Mouse (Mus musculus): ENCODE measurements around the gene Ccl12. TPM values are rescaled to one million over a fixed set of nuclear protein-coding genes. Genes with fewer than 3 reads are reported as not detected.

Ccl12 gene
- 1 to 10 TPM in 1 of 2 experiments, under 1 TPM in 1; 0.90 to 1.6 TPM for total RNA-seq (2021)
- long read RNA-seq, experiment 1, partial matches to known transcripts = 0 of 1 reads
- long read RNA-seq, experiment 1, other reads (novel, unspliced or antisense) = 0 of 1 reads
- long read RNA-seq, experiment 2, partial matches to known transcripts = 0 of 1 reads
- long read RNA-seq, experiment 2, other reads (novel, unspliced or antisense) = 0 of 1 reads

DNA sequence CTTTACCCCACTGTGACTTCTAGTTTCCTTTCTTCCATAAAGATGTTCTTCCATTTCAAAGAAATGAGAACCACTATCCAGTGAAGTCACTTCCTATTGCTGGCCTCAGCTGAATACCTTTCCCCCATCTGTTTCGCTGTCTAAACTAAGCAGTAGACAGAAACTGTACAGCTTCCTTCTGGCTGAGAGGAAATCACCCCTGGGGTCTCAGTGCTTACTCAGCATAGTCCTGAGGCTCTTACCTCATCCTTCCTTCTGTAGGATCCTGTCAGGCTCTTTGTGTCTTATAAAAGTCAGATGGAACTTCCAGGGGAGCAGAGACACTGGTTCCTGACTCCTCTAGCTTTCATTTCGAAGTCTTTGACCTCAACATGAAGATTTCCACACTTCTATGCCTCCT lies at the start of gene Ccl12:
TSS of gene Ccl12 (plus strand) at position 317 of the 400 bp plus-strand sequence.
- DNase-seq = no peak

DNA sequence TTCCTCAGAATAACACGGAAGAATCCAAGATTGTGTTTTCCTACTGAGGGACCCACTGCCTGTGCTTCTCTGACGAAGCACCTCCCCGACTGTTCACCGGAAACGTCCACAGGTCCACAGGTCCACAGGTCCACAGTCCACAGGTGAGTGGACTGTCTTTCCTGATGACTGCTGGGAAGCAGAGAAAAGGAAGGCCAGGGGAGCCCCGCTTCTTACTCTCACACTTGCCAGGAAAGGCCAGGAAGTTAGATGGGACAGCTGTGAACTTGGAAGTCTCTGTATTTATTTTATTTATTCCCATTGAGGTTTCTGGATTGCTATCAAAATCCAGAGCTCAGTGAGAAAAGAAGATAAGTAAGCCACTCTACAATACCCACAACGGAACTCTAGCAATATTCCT lies 47.8 kb upstream of the Ccl12 start:
- no peak for DNase-seq

GRCm38 (mm10) chr11:82057646-82058045 lies 44.0 kb upstream of the Ccl12 start, which contains the start of gene Ccl11:
Ccl11 (plus strand) TSS chr11:82057823.
- DNase-seq = no peak

- DNase-seq = no peak
These were observed 39.4 kb upstream of the Ccl12 start for GRCm38 (mm10) chr11:82062226-82062625.

DNA sequence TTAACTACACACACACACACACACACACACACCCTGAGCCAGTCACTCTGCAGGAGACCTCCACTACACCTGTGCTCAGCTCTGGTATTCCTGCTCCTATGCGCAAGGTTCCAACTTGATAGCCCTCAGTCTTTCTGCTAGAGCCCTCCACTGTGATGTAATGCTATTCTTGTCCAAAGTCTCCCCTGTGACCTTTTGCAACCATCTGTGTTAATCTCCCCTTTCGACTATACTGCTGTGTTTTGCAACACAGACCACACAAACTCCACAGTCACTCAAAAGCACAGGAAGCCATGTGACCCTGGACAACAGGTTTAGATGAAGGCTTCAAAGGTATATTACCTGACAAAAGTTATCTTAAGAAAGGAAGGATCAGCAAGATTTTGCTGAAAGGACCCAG lies 38.2 kb upstream of the Ccl12 start:
- DNase-seq = no peak

DNA sequence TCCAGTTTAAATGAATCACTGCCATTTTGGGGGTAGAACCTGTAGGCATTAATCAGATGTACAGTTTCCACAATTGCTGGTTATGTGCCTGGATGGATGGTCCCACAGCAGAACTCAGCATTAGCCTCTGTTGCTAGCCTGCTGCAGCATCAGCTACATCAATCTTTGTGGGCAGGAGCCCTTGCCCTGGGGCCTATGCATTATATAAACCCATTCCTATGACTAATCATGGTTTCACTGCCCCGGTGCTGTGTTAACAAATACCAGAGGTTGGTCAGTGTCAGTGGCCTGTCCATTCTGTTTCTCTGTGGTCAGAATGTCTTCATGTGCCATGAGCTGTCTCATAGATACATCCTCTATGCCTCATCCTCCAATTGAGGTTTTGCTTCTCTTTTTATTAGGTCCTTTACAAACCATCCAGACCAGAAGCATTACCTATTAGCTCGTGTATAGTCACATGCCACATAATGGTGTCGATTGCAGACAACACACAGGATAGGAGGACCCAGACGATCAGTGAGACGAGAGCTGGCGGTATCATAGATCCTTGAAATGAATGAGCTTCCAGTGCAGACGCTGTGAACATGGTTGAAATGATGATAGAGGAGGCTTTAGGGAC lies 34.6 kb upstream of the Ccl12 start:
- no peak for DNase-seq

DNA sequence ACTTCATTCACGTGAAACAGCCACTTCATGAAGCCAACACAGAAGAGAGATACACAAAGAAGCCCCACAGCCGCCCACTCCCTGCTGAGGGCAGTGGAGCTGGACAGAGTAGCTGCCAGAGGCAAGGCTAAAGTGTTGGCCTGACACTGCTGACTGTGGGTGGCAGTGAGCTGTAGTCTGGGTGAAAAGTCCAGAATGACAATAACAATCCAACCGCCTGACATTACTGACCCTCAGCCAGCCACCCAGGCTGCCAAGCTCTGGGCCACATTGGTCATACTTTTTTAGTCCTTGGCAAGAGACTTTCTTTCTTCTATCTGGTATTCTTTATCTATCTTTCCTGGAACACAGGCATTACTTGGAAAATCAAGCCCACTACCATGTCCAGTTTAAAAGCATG lies 30.6 kb upstream of the Ccl12 start:
- no peak for DNase-seq

- DNase-seq = no peak
These were observed 29.3 kb upstream of the Ccl12 start for GRCm38 (mm10) chr11:82072374-82072773.

- DNase-seq = no peak
These were observed 28.7 kb upstream of the Ccl12 start for GRCm38 (mm10) chr11:82072984-82073383.

DNA sequence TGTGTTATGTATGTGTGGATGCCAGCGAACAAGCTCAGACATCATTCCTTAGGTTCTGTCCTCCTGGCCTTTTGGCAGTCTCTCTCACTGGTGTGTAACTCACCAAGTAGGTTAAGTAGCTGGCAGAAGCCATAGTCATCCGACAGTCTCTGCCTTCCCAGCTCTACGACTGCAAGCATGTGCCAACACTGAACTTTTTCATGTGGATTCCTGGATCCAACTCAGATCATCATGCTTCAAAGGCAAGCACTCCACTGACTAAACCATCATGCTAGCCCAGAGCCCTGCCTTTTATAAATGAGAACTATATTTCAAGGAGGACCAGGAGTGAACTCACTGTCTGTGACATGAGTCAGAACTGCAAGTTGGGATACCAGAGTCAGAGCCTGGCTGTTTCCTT lies 28.0 kb upstream of the Ccl12 start:
- DNase-seq = no peak

DNA sequence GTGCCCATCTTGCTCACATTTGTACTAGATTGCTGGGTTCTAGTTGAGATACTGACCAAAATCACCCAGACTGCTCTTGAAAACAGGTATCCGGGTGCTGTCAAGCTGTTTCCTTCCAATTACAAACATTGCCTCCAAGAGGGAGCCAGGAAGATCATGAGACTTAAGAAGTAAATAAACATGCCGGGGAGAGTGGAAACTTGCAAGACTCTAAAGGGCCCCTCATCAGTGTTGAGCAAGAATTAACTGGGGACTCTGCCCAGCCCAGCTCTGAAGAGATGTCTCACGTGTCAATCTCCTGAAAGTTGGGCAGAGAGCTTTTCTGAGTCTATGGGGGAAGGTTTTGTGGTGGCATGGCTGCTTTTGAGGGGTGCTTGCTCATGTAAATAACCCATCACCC lies 24.6 kb upstream of the Ccl12 start:
- DNase-seq = no peak

DNA sequence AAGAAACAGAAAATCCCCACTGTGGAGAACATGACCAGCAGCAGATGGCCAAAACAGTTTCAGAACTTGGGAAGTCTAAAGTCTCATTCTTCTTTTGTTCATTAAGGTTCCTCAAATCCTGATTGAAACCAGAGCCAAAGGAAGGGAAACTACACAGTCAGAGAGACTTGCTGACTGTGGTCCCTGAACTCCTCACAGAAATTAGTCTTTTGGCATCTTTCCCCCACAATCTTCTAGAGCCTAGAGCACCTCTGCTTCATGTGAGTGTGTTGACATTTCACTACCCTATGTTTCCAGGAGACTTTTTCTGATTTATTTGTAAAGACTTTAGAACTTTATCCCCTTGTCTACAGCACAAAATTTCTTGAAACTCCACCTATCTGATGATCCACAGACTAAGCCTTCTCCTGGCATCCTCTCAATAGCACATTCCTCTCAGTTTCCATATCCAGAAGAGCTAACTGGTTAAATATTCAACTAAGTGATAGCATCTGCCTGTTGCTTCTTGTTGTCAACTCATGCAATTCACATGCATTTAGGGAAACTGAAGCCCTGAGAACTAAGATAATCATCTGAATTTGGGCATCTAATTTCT lies 23.4 kb upstream of the Ccl12 start:
- no peak for DNase-seq

- DNase-seq = no peak
These were observed 20.8 kb upstream of the Ccl12 start for GRCm38 (mm10) chr11:82080865-82081264.

DNA sequence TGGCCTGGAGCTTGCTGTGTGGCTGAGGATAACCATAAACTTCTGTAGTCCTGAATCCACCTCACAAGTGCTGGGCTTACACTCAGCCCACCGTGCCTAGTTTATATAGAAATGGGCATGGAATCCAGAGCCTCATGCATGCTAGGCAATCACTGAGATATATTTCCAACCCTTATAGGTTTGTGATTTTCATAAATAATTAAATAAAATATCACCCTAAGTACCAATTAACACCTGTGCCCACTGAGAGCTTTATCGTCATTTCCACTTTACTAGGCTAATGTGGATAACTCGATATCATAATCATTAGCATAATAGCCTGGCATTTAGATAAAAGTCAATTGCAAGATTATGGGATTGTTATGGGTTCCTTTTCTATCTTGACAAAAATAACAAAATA lies 17.3 kb upstream of the Ccl12 start:
- DNase-seq = no peak

DNA sequence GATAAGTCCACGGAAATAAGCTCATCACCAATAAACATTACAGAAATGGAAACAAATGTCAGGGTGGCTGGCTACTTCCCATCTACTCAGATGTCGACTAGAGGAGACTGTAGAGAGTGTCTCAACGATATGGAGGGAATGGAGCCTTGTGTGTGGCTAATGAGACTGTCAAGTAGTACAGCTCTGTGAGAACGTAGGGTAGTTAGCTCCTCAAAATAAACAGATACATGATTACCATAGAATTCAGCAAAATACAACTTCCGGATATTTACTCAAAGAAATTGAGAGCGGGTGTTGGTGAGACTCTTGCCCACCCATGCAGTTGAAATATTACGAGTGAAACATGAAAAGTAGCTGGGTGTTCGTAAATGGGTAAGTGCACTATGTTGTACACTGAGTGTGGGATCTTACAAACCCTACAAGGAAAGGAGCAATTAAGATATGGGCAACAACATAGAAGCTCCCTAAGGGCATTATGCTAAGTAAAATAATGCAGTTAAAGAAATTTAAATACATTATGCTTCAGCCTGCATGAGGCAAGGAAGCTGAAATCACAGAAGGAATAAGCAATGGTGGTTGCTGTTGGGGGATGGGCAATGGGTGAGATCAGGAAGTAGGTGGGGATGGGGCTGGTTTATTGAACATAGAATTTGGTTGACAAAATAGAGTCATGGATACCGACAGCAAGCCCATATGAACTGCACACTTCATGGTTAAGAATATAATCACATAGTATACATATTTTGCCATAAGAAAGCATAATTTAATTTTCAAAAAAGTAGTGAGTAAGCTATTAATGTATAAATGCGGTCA lies 1.9 kb upstream of the Ccl12 start:
- DNase-seq = no peak

- DNase-seq = no peak
These were observed 558 bp upstream of the Ccl12 start for GRCm38 (mm10) chr11:82101087-82101486.

- DNase-seq = no peak
These were observed 8.0 kb downstream of the Ccl12 start for GRCm38 (mm10) chr11:82109611-82110010.

- no peak for DNase-seq
These were observed 9.0 kb downstream of the Ccl12 start for GRCm38 (mm10) chr11:82110372-82111248.

GRCm38 (mm10) chr11:82114885-82115284 lies 13.2 kb downstream of the Ccl12 start, which contains the start of gene Ccl8:
Ccl8 (plus strand) TSS chr11:82115185.
- no peak for DNase-seq

DNA sequence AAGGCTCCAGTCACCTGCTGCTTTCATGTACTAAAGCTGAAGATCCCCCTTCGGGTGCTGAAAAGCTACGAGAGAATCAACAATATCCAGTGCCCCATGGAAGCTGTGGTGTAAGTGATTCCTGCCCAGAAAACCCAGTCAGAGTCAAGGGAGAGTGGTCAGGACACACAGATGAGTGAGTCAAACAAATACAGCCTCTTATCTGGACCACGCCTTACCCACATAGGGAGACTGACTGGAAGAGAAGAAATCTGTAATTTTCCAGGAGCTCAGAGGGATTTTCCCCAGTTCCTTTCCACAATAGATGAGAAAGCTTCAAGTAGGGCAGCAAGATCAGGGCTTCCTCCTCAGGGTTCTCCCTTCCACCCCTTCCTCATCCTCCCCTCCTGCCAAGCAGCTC lies 14.4 kb downstream of the Ccl12 start:
- no peak for DNase-seq

- DNase-seq = no peak
These were observed 31.3 kb downstream of the Ccl12 start for GRCm38 (mm10) chr11:82132977-82133376.

DNA sequence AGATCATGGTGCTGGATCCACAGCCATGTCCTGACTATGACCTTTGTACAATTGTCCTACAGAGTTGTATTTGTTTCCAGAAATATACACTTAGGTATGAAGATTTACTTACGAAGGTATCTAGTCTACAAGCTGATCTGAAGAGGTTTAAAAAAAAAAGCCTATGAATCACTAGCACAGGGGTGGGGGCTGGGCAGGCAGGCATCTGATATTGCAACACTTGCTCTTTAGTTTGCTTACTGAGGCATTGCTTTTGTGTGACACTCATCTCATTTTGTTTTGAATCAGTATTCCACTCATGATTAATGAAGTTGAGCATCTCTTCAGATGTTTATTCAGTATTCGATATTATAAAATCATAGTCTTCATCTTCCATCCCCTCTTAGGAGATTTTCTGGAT lies 34.6 kb downstream of the Ccl12 start:
- no peak for DNase-seq

Measured in gastrocnemius, postnatal 10 days (tissue).